Mouse (Mus musculus): ENCODE measurements at regions not wholly inside any gene's neighbourhood (a gene's known extent, or its start where the extent isn't known, plus 50 kb on each side); places are given as distances from the start of the nearest gene placed in this dataset.

DNA sequence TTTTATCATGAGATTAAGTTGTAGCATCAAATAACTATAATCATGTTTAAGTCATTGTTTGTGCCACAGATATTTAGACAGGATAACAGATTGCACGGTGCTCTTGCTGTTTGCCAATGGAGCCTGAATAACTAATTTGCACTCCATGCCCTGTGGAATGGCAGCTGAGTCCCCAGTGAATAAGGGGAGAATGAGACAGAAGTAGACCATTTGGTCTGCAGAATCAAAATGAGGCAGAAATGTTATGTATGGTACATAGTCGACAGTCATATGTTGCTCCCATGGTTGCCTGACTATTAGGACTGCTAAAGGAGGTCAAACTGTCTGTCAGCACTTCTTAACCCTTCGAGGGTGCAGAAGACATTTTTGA is 152.9 kb upstream of the Prr30 start:
- TF ChIP-seq CTCF (IDR thresholded peaks at IDR 0.05; ENCODE audit: insufficient read depth, low read depth, low read length) (no peak), POLR2A (IDR thresholded peaks at IDR 0.05; ENCODE audit: insufficient read depth, low read depth, low read length) (no peak)
